Mouse (Mus musculus): ENCODE data around the gene Tesmin. TPM values are rescaled to one million over a fixed set of nuclear protein-coding genes. Genes with fewer than 3 reads are reported as not detected.
A peak's percentile ranks its signal among the peaks of the same experiment; 100 is the strongest.

Gene Tesmin
- total and polyA plus RNA-seq, 3 experiments: 0.08 to 0.19 (median 0.17) TPM

DNA sequence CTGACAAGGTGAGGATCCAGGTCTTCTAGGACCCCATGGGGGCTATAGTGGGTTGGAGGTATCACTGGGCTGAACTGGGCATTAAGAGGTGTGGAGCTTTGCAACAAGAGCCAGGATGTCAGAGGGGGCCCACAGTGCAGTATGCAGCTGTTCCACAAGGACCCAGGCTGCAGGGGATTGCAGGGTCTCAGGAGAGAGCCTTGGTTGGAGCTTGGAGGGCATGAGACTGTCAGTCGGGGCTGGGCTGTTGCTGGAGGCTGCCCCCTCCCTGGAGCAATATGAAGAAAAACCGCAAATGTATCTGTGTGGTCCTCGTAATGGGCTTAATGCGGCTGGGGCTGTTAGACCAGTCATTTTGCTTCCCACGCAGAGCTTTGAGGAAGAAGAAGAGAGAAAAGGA, 52.0 kb downstream of the Tesmin start:
- in situ Hi-C loops (cut with MboI; ENCODE audit: low pct_ligation_motif_present, low pct_unique_long_range_greater_than_20kb, low sequenced_read_pairs): loop anchor here (5.0 kb wide), 1 partner anchor 43 kb away; no protein-coding TSS in a partner anchor
- Histone ChIP-seq H3K79me2 (replicated peaks; ENCODE audit: control insufficient read depth, extremely low read depth, insufficient read depth, poor library complexity, severe bottlenecking) (no peaks in the 10 kb centered on the region), H3K27me3 (replicated peaks) (peaks cover 38% of the 10 kb centered on the region), H3K9ac (ENCODE audit: insufficient read depth, low read depth) (no peak overlapping the region), H3K9me3 (replicated peaks; ENCODE audit: low read length) (no peaks in the 10 kb centered on the region), H3K27ac (ENCODE audit: insufficient read depth, low read depth) (no peak overlapping the region), H3K4me2 (ENCODE audit: insufficient read depth, low read depth, poor library complexity, severe bottlenecking) (no peak overlapping the region), H3K4me1 (ENCODE audit: control insufficient read depth in 1 of 2, insufficient read depth in 2 of 2) (no peaks in the 10 kb centered on the region), H3K36me3 (replicated peaks in 1 of 2; ENCODE audit: control insufficient read depth in 1 of 2, insufficient read depth in 1 of 2, low read length in 1 of 2) (no peaks in the 10 kb centered on the region), H3K4me3 (replicated peaks in 1 of 3; ENCODE audit: low read depth in 2 of 3, low read length in 2 of 3, poor library complexity in 1 of 3) (no peak overlapping the region)
- TF ChIP-seq GABPA (IDR thresholded peaks at IDR 0.05; ENCODE audit: insufficient replicate concordance, low read depth, low read length) (no peak), ZMIZ1 (IDR thresholded peaks at IDR 0.05; ENCODE audit: low read depth, low read length) (no peak), E2F4 (IDR thresholded peaks at IDR 0.05; ENCODE audit: insufficient replicate concordance, low read depth, low read length) (no peak), ELF1 (IDR thresholded peaks at IDR 0.05; ENCODE audit: low read depth, low read length) (no peak), UBTF (IDR thresholded peaks at IDR 0.05; ENCODE audit: low read depth, low read length) (no peak), MAZ (IDR thresholded peaks at IDR 0.05; ENCODE audit: low read depth, low read length) (no peak), MYC (IDR thresholded peaks at IDR 0.05; ENCODE audit: low read depth, low read length) (no peak), NRF1 (IDR thresholded peaks at IDR 0.05; ENCODE audit: low read depth, low read length) (no peak), CTCF (conservative IDR thresholded peaks at IDR 0.05 in 1 of 2, IDR thresholded peaks at IDR 0.05 in 1 of 2; ENCODE audit: low read depth in 2 of 2, low read length in 2 of 2) (no peak), IRF4 (IDR thresholded peaks at IDR 0.05; ENCODE audit: low read depth, low read length) (no peak), MAFK (IDR thresholded peaks at IDR 0.05; ENCODE audit: insufficient replicate concordance, low read length) (no peak), TBP (conservative IDR thresholded peaks at IDR 0.05; ENCODE audit: low read depth, low read length) (no peak), TCF12 (IDR thresholded peaks at IDR 0.05; ENCODE audit: low read depth, low read length) (no peak)
- dilution Hi-C loops (cut with MboI; ENCODE audit: extremely low pct_ligation_motif_present, extremely low pct_unique_long_range_greater_than_20kb, low sequenced_read_pairs): no loop called here
- DNase-seq (ENCODE audit: extremely low read depth): no peak

DNA sequence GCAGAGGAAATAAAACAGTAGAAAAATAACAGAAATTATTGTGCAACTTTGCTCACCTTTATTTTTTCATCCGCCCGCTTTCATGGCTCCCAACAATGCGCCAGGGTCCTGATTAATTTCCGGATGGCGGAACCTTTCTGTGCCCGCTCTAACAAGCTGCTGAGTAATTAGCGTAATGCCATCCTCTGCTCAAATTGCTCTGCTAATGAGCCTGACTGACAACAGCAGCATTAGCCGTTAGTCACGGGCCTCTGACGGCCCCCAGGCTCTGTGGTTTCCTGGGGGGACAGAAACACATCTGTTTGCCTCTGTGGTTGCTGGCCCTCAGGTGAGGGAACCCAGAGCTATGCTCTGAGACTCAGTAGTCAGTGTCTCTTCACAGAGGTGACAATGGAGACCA, 52.4 kb downstream of the Tesmin start:
- H3K27me3 ChIP-seq (replicated peaks): peaks cover 38% of the 10 kb centered on the region
- H3K27ac ChIP-seq (ENCODE audit: insufficient read depth, low read depth): no peak overlapping the region
- H3K4me2 ChIP-seq (ENCODE audit: insufficient read depth, low read depth, poor library complexity, severe bottlenecking): no peak overlapping the region
- DNase-seq (ENCODE audit: extremely low read depth): no peak
- dilution Hi-C loops (cut with MboI; ENCODE audit: extremely low pct_ligation_motif_present, extremely low pct_unique_long_range_greater_than_20kb, low sequenced_read_pairs): no loop called here
- no peak overlapping the region for H3K4me3 ChIP-seq (replicated peaks in 1 of 3; ENCODE audit: low read depth in 2 of 3, low read length in 2 of 3, poor library complexity in 1 of 3)
- no peaks in the 10 kb centered on the region for H3K79me2 ChIP-seq (replicated peaks; ENCODE audit: control insufficient read depth, extremely low read depth, insufficient read depth, poor library complexity, severe bottlenecking)
- no peak overlapping the region for H3K9ac ChIP-seq (ENCODE audit: insufficient read depth, low read depth)
- no peaks in the 10 kb centered on the region for H3K4me1 ChIP-seq (ENCODE audit: control insufficient read depth in 1 of 2, insufficient read depth in 2 of 2)
- H3K9me3 ChIP-seq (replicated peaks; ENCODE audit: low read length): no peaks in the 10 kb centered on the region
- in situ Hi-C loops (cut with MboI; ENCODE audit: low pct_ligation_motif_present, low pct_unique_long_range_greater_than_20kb, low sequenced_read_pairs): loop anchor here (5.0 kb wide), 1 partner anchor 44 kb away; no protein-coding TSS in a partner anchor
- no peaks in the 10 kb centered on the region for H3K36me3 ChIP-seq (replicated peaks in 1 of 2; ENCODE audit: control insufficient read depth in 1 of 2, insufficient read depth in 1 of 2, low read length in 1 of 2)
- TF ChIP-seq BHLHE40 (IDR thresholded peaks at IDR 0.05; ENCODE audit: low read depth, low read length) (0 out of 2 replicates have a peak, but pooled peaks have one; percentile 28), RAD21 (IDR thresholded peaks at IDR 0.05; ENCODE audit: low read depth, low read length) (no peak)
